Mouse (Mus musculus): ENCODE data around the gene Hipk2. TPM values are rescaled to one million over a fixed set of nuclear protein-coding genes. Genes with fewer than 3 reads are reported as not detected.

Gene Hipk2
- polyA plus RNA-seq, 1 experiment from 2014 or later = 38.4 TPM

DNA sequence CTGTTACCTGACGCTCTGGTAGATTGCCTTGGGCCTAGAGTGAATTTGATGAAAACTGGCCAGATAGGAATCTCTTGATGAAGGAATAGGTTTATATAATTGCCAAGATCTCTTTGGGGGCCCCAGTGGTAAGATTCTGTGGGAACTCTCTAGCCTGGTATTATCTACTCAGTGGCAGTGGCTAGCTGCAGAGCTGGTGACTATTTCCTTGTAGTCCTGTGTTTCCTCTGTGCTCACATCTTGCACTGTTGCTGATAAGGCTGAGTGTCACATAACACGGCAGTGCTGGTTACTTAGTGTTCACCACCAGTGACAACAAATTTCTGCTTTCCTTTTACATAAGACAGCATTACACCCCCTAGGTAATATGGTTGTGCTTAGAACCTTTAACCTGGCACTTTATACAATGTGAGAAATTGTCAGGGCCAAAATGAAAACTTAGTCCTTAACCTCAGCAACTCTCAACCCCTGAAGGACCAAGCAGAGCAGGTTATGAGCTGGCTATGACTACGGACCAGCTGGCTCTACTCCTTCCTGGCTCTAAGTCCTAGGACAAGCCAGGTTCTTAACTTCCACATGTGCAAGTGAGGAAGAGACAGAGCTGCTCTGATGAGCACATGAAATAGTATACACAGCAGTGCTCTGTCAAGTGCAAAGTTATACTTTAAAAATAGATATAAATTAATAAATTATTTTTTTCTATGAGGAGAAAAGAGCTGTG, 80.7 kb downstream of the Hipk2 start:
- 96% methylated on average over 3 of the region's 3 CpGs for WGBS
- no peaks in the 10 kb centered on the region for H3K36me3 ChIP-seq (ENCODE audit: control insufficient read depth, insufficient read depth, low read length)
- H3K27me3 ChIP-seq (ENCODE audit: control insufficient read depth, insufficient read depth, low read length) = no peaks in the 10 kb centered on the region
- no peak for ATAC-seq (ENCODE audit: low FRiP score)
- H3K4me3 ChIP-seq (ENCODE audit: low read depth, low read length) = no peak overlapping the region
- no peaks in the 10 kb centered on the region for H3K9me3 ChIP-seq (ENCODE audit: control insufficient read depth, low read length)
- H3K4me1 ChIP-seq (replicated peaks; ENCODE audit: control insufficient read depth, insufficient read depth, low read length) = no peaks in the 10 kb centered on the region
- H3K27ac ChIP-seq (ENCODE audit: low read depth, low read length) = no peak overlapping the region
- H3K4me2 ChIP-seq (replicated peaks; ENCODE audit: low read depth, low read length) = no peak overlapping the region
- DNase-seq (ENCODE audit: low spot score) = no peak
- no peak overlapping the region for H3K9ac ChIP-seq (ENCODE audit: low read depth, low read length)

DNA sequence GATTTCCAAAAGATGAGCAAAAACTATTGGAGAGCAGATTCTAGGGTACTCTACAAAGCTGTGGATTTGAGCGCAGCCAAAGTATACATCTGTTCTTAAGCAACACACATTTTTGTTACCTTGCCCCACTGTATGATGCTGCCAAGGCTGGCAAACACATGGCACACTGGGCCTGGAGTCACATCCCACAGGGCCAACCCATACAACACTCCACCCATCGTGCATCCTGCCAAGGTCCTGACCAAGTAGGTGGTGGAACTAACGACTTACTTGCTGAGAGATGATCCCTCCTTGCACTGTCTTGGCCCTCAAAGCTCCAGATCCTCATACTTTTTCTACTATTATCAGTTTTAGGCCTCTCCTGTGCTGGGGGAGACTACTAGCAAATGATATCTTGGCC, 83.0 kb downstream of the Hipk2 start:
- no peaks in the 10 kb centered on the region for H3K36me3 ChIP-seq (ENCODE audit: control insufficient read depth, insufficient read depth, low read length)
- DNase-seq (ENCODE audit: low spot score) (no peak), ATAC-seq (ENCODE audit: low FRiP score) (no peak)
- no peak overlapping the region for H3K4me3 ChIP-seq (ENCODE audit: low read depth, low read length)
- no peak overlapping the region for H3K4me2 ChIP-seq (replicated peaks; ENCODE audit: low read depth, low read length)
- H3K27me3 ChIP-seq (ENCODE audit: control insufficient read depth, insufficient read depth, low read length) = no peaks in the 10 kb centered on the region
- no peaks in the 10 kb centered on the region for H3K9me3 ChIP-seq (ENCODE audit: control insufficient read depth, low read length)
- 88% methylated on average over 3 of the region's 3 CpGs for WGBS
- H3K9ac ChIP-seq (ENCODE audit: low read depth, low read length) = no peak overlapping the region
- H3K27ac ChIP-seq (ENCODE audit: low read depth, low read length) = no peak overlapping the region
- no peaks in the 10 kb centered on the region for H3K4me1 ChIP-seq (replicated peaks; ENCODE audit: control insufficient read depth, insufficient read depth, low read length)

DNA sequence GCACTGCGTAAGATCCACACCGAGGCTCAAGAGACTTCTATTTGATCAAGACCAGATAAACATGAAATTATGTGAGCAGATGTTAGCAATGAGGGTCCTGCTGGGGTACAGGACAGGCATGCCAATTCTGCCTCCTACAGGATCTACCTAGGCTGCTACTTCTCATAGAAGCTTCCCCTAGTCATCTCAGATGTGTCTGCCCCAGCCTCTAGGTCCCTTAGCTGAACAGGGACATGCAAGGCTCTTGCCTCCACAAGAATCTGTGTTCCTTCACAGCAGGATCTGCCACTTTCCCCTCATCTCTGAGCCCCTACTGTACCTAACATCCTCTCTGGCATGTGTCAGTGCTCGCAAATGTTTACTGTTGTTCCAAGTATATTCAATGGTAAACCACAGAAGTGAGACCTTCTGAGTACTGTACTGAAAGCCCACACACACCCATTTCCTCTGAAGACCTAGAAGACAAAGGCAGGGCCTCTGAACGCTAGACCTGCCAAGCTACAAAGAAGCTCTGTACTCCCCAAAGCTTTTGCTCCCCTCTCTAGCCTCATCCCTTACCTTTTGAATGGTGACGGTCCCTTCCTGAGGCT, 86.6 kb downstream of the Hipk2 start:
- H3K27me3 ChIP-seq (ENCODE audit: control insufficient read depth, insufficient read depth, low read length) = no peaks in the 10 kb centered on the region
- H3K9me3 ChIP-seq (ENCODE audit: control insufficient read depth, low read length) = no peaks in the 10 kb centered on the region
- 87% methylated on average over 5 of the region's 5 CpGs for WGBS
- ATAC-seq (ENCODE audit: low FRiP score) (no peak), DNase-seq (ENCODE audit: low spot score) (no peak)
- no peak overlapping the region for H3K4me3 ChIP-seq (ENCODE audit: low read depth, low read length)
- H3K36me3 ChIP-seq (ENCODE audit: control insufficient read depth, insufficient read depth, low read length) = no peaks in the 10 kb centered on the region
- no peak overlapping the region for H3K4me2 ChIP-seq (replicated peaks; ENCODE audit: low read depth, low read length)
- H3K4me1 ChIP-seq (replicated peaks; ENCODE audit: control insufficient read depth, insufficient read depth, low read length) = no peaks in the 10 kb centered on the region
- no peak overlapping the region for H3K27ac ChIP-seq (ENCODE audit: low read depth, low read length)
- no peak overlapping the region for H3K9ac ChIP-seq (ENCODE audit: low read depth, low read length)

DNA sequence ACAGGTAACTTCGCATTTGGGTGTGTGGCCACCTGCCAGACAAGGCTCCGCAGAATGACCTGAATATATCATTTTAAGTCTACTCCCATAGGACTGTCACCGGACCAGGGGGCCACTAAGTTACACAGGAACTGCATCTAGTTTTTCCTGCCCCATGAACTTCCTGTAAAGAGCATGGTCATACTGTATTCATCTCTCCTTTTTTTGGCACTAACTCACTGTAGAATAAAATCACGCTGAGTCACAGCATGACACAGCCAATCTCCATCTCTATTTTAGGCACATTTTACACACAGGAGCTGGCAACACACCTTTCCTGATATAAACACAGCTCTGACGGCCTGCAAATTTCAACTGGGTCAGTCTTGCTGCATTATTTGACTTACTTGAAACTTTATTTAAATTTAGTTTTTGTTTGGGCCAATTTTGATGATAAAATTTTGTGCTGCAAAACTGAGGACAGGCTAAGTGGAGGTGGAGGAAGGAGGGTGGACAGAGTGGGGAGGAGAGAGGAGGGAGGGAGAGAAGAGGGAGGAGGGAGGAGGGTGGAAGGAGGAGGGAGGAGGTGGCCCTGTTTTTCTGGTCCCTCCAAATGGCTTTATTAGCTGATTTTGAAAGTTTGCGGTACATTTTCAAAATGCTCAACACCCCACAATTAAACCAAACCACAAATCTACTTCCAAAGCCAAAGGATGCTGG, 88.0 kb downstream of the Hipk2 start:
- DNase-seq (ENCODE audit: low spot score) = no peak
- no peak for ATAC-seq (ENCODE audit: low FRiP score)
- Histone ChIP-seq H3K4me1 (replicated peaks; ENCODE audit: control insufficient read depth, insufficient read depth, low read length) (no peaks in the 10 kb centered on the region), H3K4me3 (ENCODE audit: low read depth, low read length) (no peak overlapping the region), H3K36me3 (ENCODE audit: control insufficient read depth, insufficient read depth, low read length) (no peaks in the 10 kb centered on the region), H3K27me3 (ENCODE audit: control insufficient read depth, insufficient read depth, low read length) (no peaks in the 10 kb centered on the region), H3K9ac (ENCODE audit: low read depth, low read length) (no peak overlapping the region), H3K9me3 (ENCODE audit: control insufficient read depth, low read length) (no peaks in the 10 kb centered on the region), H3K27ac (ENCODE audit: low read depth, low read length) (no peak overlapping the region), H3K4me2 (replicated peaks; ENCODE audit: low read depth, low read length) (no peak overlapping the region)
- WGBS = 91% methylated on average over 6 of the region's 6 CpGs

DNA sequence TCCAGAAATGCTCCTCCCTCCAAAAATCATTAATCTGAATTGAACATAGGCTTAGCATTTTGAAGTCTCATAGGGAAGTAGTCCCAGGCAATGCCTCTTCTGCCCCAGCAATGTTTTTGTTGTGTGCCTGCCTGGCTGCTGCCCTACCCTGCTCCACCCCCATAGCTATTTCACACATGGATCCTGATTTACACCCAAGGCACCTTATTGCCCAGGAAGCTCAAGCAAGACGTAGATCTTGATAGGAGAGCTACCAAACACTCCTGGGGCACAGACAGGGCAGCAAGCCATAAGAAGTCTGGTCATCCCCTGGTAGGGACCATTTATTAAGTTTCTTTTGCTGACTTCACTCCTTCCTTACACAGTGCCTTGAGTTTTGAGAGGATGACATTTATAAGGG, 88.8 kb downstream of the Hipk2 start:
- WGBS = 53% methylated on average over 1 of the region's 1 CpGs
- no peak for ATAC-seq (ENCODE audit: low FRiP score)
- no peaks in the 10 kb centered on the region for H3K9me3 ChIP-seq (ENCODE audit: control insufficient read depth, low read length)
- H3K4me1 ChIP-seq (replicated peaks; ENCODE audit: control insufficient read depth, insufficient read depth, low read length) = no peaks in the 10 kb centered on the region
- H3K4me3 ChIP-seq (ENCODE audit: low read depth, low read length) = no peak overlapping the region
- H3K4me2 ChIP-seq (replicated peaks; ENCODE audit: low read depth, low read length) = no peak overlapping the region
- H3K27me3 ChIP-seq (ENCODE audit: control insufficient read depth, insufficient read depth, low read length) = no peaks in the 10 kb centered on the region
- no peak overlapping the region for H3K9ac ChIP-seq (ENCODE audit: low read depth, low read length)
- no peak overlapping the region for H3K27ac ChIP-seq (ENCODE audit: low read depth, low read length)
- DNase-seq (ENCODE audit: low spot score) = no peak
- no peaks in the 10 kb centered on the region for H3K36me3 ChIP-seq (ENCODE audit: control insufficient read depth, insufficient read depth, low read length)

DNA sequence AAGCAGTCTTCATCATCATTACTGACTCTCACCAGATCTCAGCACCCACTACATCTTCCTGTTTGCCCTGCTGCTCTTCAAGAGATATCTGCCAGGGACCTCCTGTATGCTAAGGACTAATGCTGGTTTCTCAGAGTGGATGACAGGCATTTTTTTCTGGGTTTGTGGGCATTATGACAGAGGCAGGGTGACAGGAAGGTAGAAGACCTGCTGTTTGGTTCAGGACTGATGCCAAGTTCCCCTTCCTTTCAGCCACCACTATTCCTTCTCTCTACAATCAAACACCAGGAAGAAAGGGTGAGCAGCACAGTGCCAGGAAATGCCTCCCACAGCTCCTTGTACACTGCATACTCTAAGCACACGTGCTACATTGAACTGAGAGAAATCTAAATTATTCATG, 90.2 kb downstream of the Hipk2 start:
- H3K36me3 ChIP-seq (ENCODE audit: control insufficient read depth, insufficient read depth, low read length) = no peaks in the 10 kb centered on the region
- H3K4me2 ChIP-seq (replicated peaks; ENCODE audit: low read depth, low read length) = no peak overlapping the region
- ATAC-seq (ENCODE audit: low FRiP score) = no peak
- WGBS = 83% methylated on average over 1 of the region's 1 CpGs
- H3K4me1 ChIP-seq (replicated peaks; ENCODE audit: control insufficient read depth, insufficient read depth, low read length) = no peaks in the 10 kb centered on the region
- no peak overlapping the region for H3K9ac ChIP-seq (ENCODE audit: low read depth, low read length)
- no peak overlapping the region for H3K27ac ChIP-seq (ENCODE audit: low read depth, low read length)
- no peaks in the 10 kb centered on the region for H3K9me3 ChIP-seq (ENCODE audit: control insufficient read depth, low read length)
- DNase-seq (ENCODE audit: low spot score) = no peak
- no peak overlapping the region for H3K4me3 ChIP-seq (ENCODE audit: low read depth, low read length)
- no peaks in the 10 kb centered on the region for H3K27me3 ChIP-seq (ENCODE audit: control insufficient read depth, insufficient read depth, low read length)

DNA sequence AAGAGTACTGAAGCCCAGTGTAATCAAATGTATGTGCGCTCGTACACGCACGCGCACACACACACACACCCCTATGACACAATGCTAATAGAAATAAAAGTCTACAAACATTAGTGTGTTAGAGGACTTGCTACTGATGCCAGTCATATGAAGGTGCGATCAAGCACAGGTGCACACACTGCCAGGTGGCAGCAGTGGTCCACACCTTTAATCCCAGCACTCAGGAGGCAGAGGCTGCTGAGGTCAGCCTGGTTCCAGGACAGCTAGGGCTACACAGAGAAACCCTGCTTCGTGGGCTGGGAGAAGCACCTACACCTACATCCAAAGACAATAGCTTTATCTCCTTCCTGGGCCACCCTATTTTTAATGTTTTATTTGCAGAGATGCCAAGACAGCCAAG, 96.6 kb downstream of the Hipk2 start:
- no peak overlapping the region for H3K27ac ChIP-seq (ENCODE audit: low read depth, low read length)
- H3K4me3 ChIP-seq (ENCODE audit: low read depth, low read length) = no peak overlapping the region
- H3K36me3 ChIP-seq (ENCODE audit: control insufficient read depth, insufficient read depth, low read length) = no peaks in the 10 kb centered on the region
- no peaks in the 10 kb centered on the region for H3K27me3 ChIP-seq (ENCODE audit: control insufficient read depth, insufficient read depth, low read length)
- no peaks in the 10 kb centered on the region; the same call in 1 of the 2 replicates for H3K4me1 ChIP-seq (replicated peaks; ENCODE audit: control insufficient read depth, insufficient read depth, low read length)
- WGBS = 93% methylated on average over 7 of the region's 7 CpGs
- ATAC-seq (ENCODE audit: low FRiP score) = no peak
- H3K9ac ChIP-seq (ENCODE audit: low read depth, low read length) = no peak overlapping the region
- no peaks in the 10 kb centered on the region for H3K9me3 ChIP-seq (ENCODE audit: control insufficient read depth, low read length)
- no peak overlapping the region for H3K4me2 ChIP-seq (replicated peaks; ENCODE audit: low read depth, low read length)
- DNase-seq (ENCODE audit: low spot score) = no peak

DNA sequence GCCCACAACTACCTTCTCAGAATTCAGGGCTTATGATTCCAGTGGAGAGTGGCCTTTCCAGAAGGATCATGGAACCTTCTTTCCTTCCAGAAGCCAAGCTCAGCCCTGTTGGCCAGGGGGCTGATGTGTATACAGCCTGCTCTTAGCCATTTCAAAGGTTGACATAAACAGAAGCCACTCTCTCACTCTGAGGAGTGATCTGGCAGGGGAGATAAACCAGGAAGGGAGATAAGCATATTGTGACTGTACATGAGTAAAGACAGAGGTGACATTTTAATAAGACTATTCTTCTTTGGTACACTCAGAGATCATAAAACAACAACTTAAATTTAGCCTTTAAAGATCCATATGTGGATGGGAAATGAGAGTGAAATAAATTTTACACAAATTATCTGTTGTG, 97.1 kb downstream of the Hipk2 start:
- Histone ChIP-seq H3K4me2 (replicated peaks; ENCODE audit: low read depth, low read length) (no peak overlapping the region), H3K27ac (ENCODE audit: low read depth, low read length) (no peak overlapping the region), H3K4me3 (ENCODE audit: low read depth, low read length) (no peak overlapping the region), H3K27me3 (ENCODE audit: control insufficient read depth, insufficient read depth, low read length) (no peaks in the 10 kb centered on the region), H3K36me3 (ENCODE audit: control insufficient read depth, insufficient read depth, low read length) (no peaks in the 10 kb centered on the region), H3K9me3 (ENCODE audit: control insufficient read depth, low read length) (no peaks in the 10 kb centered on the region), H3K9ac (ENCODE audit: low read depth, low read length) (no peak overlapping the region), H3K4me1 (replicated peaks; ENCODE audit: control insufficient read depth, insufficient read depth, low read length) (no peaks in the 10 kb centered on the region; the same call in 1 of the 2 replicates)
- no peak for ATAC-seq (ENCODE audit: low FRiP score)
- DNase-seq (ENCODE audit: low spot score) = no peak
